Mouse (Mus musculus) small intestine, adult 2 months (tissue): ENCODE results near the gene Sacs. TPM values are rescaled to one million over a fixed set of nuclear protein-coding genes. Genes with fewer than 3 reads are reported as not detected.

Experiments
- H3K27ac ChIP-seq: fragments of 200-500 bp; 2 replicates; pipeline ENCODE4 v1.5.1; 2012; ENCODE audit warnings: low read depth, low read length, control low read depth, inconsistent platforms; ENCODE audit not compliant: insufficient read depth
- H3K27me3 ChIP-seq: fragments of 200-500 bp; 2 replicates; pipeline ENCODE4 v1.6.1; 2012; ENCODE audit warnings: mild to moderate bottlenecking, moderate library complexity, low read length, inconsistent platforms; ENCODE audit not compliant: control insufficient read depth, insufficient read depth
- H3K36me3 ChIP-seq: fragments of 200-500 bp; 2 replicates; pipeline ENCODE4 v1.6.1; 2012; ENCODE audit warnings: mild to moderate bottlenecking, low read length, control low read depth, inconsistent platforms; ENCODE audit not compliant: control insufficient read depth, insufficient read depth
- H3K4me1 ChIP-seq: fragments of 200-500 bp; 2 replicates; pipeline ENCODE4 v1.6.1; 2012; ENCODE audit warnings: low read length, inconsistent platforms, mixed read lengths; ENCODE audit not compliant: control insufficient read depth, insufficient read depth, insufficient read length
- H3K4me3 ChIP-seq: fragments of 200-500 bp; 2 replicates; pipeline ENCODE4 v1.5.1; 2012; ENCODE audit warnings: low read depth, mild to moderate bottlenecking, control low read depth, inconsistent platforms, low read length, moderate library complexity
- CTCF ChIP-seq: fragments of 200-500 bp; IDR thresholded peaks from 2 replicates; pipeline ENCODE4 v1.5.1; 2012; ENCODE audit warnings: low read depth, mild to moderate bottlenecking, control low read depth, inconsistent platforms, low read length, moderate library complexity, mixed read lengths; ENCODE audit not compliant: insufficient replicate concordance, insufficient read length; ENCODE audit errors: extremely low read depth
- POLR2A ChIP-seq: fragments of 200-500 bp; IDR thresholded peaks from 2 replicates; pipeline ENCODE4 v1.6.1; 2012; ENCODE audit warnings: low read depth, mild to moderate bottlenecking, control low read depth, inconsistent platforms, low read length, moderate library complexity
- WGBS: fragments of 180-500 bp; shearing (Covaris S2); methylation state at CpG from one replicate; pipeline ENCODE4 v1.1.7; 2018; 5-methylcytosine and 5-hydroxymethylcytosine counted together
- polyA plus RNA-seq: library from polyadenylated mRNA; depleted of rRNA; stranded (reverse); fragments of >200 nt; gene quantifications from 2 replicates; pipeline ENCODE4 v1.2.3, GENCODE M21; 2012; rRNA removed

The Sacs gene
- polyA plus RNA-seq, 1 experiment = 0.16 TPM

DNA sequence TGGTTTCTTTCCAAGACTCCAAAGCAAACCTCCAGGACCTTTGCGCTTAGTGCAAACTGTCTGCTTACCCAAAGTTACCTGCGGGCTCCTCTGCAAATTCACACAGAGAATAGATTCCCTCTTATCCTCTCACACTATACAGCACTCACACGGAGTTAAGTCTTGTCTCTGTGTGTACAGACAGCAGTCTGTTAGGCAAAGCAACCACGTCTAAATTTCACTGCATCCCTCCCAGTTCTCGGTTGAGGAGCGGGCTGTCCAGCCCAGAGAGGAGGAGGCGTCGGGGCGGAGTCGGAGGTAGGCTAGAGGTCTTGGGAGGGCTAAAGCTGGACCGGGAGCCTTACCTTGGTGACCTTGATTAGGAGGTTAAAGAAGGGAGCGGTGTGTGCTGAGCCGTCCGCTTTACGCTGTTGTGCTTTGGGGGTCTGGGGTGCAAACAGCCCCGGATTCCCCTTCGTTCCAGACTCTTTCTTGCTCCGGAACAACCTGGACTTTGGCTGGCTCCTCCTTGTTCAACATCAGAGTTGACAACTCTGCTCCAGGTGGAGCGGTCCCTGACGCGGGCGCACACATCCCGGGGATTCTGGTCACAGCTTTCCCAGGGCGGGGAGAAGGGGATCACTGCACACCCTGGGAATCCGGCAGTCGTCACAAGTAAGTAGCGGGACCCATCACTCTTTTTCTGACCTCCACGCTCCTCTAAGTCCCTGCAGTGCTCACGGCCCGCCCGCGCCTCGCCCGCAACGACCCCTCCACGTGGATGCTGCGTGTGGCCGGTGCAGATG lies 136.3 kb downstream of the Sacs start:
- no peaks in the 10 kb centered on the region for H3K36me3 ChIP-seq
- TF ChIP-seq POLR2A (no peak), CTCF (no peak)
- peaks cover 10% of the 10 kb centered on the region; the same call in 1 of the 2 replicates for H3K27me3 ChIP-seq
- H3K4me1 ChIP-seq = 0 out of 2 replicates have a peak, but pooled peaks cover 4% of the 10 kb centered on the region
- H3K4me3 ChIP-seq = peak overlapping the region; percentile 35
- WGBS = 7% methylated on average over 38 of the region's 38 CpGs
- no peak overlapping the region for H3K27ac ChIP-seq

DNA sequence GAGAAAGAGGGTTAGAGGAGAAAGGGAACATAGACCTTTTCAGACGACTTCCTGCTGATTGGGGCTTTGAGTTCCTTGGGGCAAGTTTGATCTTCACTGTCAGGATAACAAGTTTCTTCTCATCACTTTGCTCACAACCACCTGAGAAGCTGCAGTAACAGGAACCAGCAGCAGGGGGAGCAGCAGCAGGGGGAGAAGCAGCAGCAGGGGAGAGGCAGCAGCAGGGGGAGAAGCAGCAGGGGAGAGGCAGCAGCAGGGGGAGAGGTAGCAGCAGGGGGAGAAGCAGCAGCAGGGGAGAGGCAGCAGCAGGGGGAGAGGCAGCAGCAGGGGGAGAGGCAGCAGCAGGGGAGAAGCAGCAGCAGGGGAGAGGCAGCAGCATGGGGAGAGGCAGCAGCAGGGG lies 139.0 kb downstream of the Sacs start:
- Histone ChIP-seq H3K4me1 (0 out of 2 replicates have a peak, but pooled peaks cover 4% of the 10 kb centered on the region), H3K27me3 (peaks cover 10% of the 10 kb centered on the region; the same call in 1 of the 2 replicates), H3K4me3 (no peak overlapping the region), H3K27ac (no peak overlapping the region), H3K36me3 (no peaks in the 10 kb centered on the region)
- peak; percentile 51; the same call in 1 of the 2 replicates for TF ChIP-seq CTCF
- TF ChIP-seq POLR2A = no peak
- WGBS = 17% methylated on average over 1 of the region's 1 CpGs

DNA sequence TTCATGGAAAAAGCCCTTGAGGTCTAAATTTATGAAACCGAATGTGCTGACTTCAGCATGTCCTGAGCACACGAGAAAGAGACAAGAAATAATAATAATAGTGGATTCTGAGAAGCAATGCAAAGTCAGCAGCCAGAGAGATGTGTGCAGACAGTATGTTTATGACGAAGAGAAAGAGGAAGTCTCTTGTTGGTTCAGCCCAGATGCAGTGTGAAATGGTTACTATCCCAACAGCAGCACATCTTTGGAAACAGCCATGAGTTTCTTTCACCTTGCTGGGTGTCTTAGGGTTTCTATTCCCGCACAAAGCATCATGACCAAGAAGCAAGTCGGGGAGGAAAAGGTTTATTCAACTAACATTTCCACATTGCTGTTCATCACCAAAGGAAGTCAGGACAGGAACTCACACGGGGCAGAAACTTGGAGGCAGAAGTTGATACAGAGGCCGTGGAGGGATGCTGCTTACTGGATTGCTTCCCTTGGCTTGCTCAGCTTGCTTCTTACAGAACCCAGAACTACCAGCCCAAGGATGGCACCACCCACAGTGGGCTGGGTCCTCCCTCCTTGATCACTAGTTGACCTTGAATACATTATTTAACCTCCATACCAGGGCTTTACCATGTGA lies 140.5 kb downstream of the Sacs start:
- WGBS = 80% methylated on average over 7 of the region's 7 CpGs
- Histone ChIP-seq H3K4me1 (0 out of 2 replicates have a peak, but pooled peaks cover 4% of the 10 kb centered on the region), H3K36me3 (no peaks in the 10 kb centered on the region), H3K4me3 (no peak overlapping the region), H3K27me3 (peaks cover 7% of the 10 kb centered on the region; the same call in 1 of the 2 replicates), H3K27ac (no peak overlapping the region)
- TF ChIP-seq CTCF (no peak), POLR2A (no peak)

DNA sequence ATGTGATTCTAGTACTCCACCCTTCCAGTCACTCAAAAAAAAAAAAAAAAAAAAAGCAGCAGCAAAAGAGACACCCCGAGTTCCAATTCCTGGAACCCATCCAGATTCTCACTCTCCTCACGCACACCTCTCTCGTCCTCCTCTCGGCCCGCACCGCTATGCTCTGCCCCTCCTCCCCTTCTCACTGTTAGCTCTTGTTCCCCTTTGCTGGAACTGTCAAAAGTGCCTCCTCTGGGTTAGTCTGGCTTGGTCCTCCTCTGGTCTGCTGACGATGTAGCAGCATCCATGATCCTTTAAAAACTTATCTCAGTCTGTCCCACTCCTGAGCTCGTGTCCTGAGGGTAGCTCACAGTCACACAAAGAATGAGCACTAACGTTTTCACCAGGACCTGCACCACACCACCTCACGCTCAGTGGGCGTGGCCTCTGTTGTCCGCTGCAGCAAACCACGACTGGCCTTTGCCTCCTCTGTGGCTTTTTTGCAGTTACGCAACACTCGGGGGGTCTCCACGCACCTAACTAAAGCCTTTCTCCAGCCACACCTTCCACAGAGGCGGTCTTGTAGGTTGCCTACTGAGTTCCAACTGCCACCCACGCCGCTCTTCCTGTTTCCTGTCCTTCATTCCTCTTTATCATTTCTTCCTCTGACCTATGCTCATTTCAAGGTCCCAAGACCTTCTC lies 150.5 kb downstream of the Sacs start:
- Histone ChIP-seq H3K27ac (no peak overlapping the region), H3K27me3 (no peaks in the 10 kb centered on the region), H3K36me3 (no peaks in the 10 kb centered on the region), H3K4me1 (peaks cover 2% of the 10 kb centered on the region; the same call in 1 of the 2 replicates), H3K4me3 (peak overlapping the region; percentile 36)
- WGBS = 39% methylated on average over 19 of the region's 19 CpGs
- no peak for TF ChIP-seq POLR2A
- TF ChIP-seq CTCF = no peak

Other genes with a start within 250 kb of the Sacs start
- gene Tnfrsf19, start 92.0 kb upstream of the Sacs start, polyA plus RNA-seq = 4.0 and 4.7 TPM in 2 replicates
- not detected in 2 replicates for gene Sgcg, start 120.0 kb downstream of the Sacs start, polyA plus RNA-seq
- 1.4 and 2.4 TPM in 2 replicates for gene Arl11, start 171.3 kb downstream of the Sacs start, polyA plus RNA-seq
- gene Ebpl, start 222.0 kb downstream of the Sacs start, polyA plus RNA-seq = 0.96 and 2.1 TPM in 2 replicates